Mouse (Mus musculus): Measurements from ENCODE around the gene H13.

The H13 gene

GRCm38 (mm10) chr2:152669256-152669638 lies at the start of gene H13:
H13 (plus strand) TSS chr2:152669461.
- H3K4me1 ChIP-seq (replicated peaks; ENCODE audit: low read depth, low read length), result peaks cover 41% of the 10 kb centered on the region
- peaks cover 30% of the 10 kb centered on the region for H3K36me3 ChIP-seq (ENCODE audit: insufficient read depth, low read length)
- TF ChIP-seq NANOG (IDR thresholded peaks at IDR 0.05; ENCODE audit: borderline replicate concordance, low read length) (no peak), POU5F1 (IDR thresholded peaks at IDR 0.05; ENCODE audit: borderline replicate concordance, low read length) (no peak), CTCF (conservative IDR thresholded peaks at IDR 0.05; ENCODE audit: low read length) (peak; percentile 43)
- peak within 1 kb of the TSS; percentile 99 for H3K4me3 ChIP-seq (replicated peaks; ENCODE audit: low read length)
- H3K27me3 ChIP-seq (ENCODE audit: insufficient read depth, low read length), result no peaks in the 10 kb centered on the region
- H3K9me3 ChIP-seq (ENCODE audit: low read length), result no peaks in the 10 kb centered on the region

- no peak for TF ChIP-seq NANOG (IDR thresholded peaks at IDR 0.05; ENCODE audit: borderline replicate concordance, low read length)
- TF ChIP-seq POU5F1 (IDR thresholded peaks at IDR 0.05; ENCODE audit: borderline replicate concordance, low read length), result no peak
- TF ChIP-seq CTCF (conservative IDR thresholded peaks at IDR 0.05; ENCODE audit: low read length), result no peak
- Histone ChIP-seq H3K36me3 (ENCODE audit: insufficient read depth, low read length) (no peaks in the 10 kb centered on the region), H3K27me3 (ENCODE audit: insufficient read depth, low read length) (peaks cover 31% of the 10 kb centered on the region), H3K4me3 (replicated peaks; ENCODE audit: low read length) (no peak overlapping the region), H3K4me1 (replicated peaks; ENCODE audit: low read depth, low read length) (peaks cover 12% of the 10 kb centered on the region), H3K9me3 (ENCODE audit: low read length) (no peaks in the 10 kb centered on the region)
Measured at GRCm38 (mm10) chr2:152620367-152621134, 48.7 kb upstream of the H13 start.

- peaks cover 19% of the 10 kb centered on the region for H3K4me1 ChIP-seq (replicated peaks; ENCODE audit: low read depth, low read length)
- TF ChIP-seq POU5F1 (IDR thresholded peaks at IDR 0.05; ENCODE audit: borderline replicate concordance, low read length), result no peak
- TF ChIP-seq NANOG (IDR thresholded peaks at IDR 0.05; ENCODE audit: borderline replicate concordance, low read length), result no peak
- TF ChIP-seq CTCF (conservative IDR thresholded peaks at IDR 0.05; ENCODE audit: low read length), result no peak
- no peak overlapping the region for H3K4me3 ChIP-seq (replicated peaks; ENCODE audit: low read length)
- no peaks in the 10 kb centered on the region for H3K9me3 ChIP-seq (ENCODE audit: low read length)
- H3K27me3 ChIP-seq (ENCODE audit: insufficient read depth, low read length), result peaks cover 47% of the 10 kb centered on the region
- H3K36me3 ChIP-seq (ENCODE audit: insufficient read depth, low read length), result no peaks in the 10 kb centered on the region
Measured at GRCm38 (mm10) chr2:152622151-152622550, 47.1 kb upstream of the H13 start.

- TF ChIP-seq CTCF (conservative IDR thresholded peaks at IDR 0.05; ENCODE audit: low read length), result no peak
- no peak for TF ChIP-seq POU5F1 (IDR thresholded peaks at IDR 0.05; ENCODE audit: borderline replicate concordance, low read length)
- no peak for TF ChIP-seq NANOG (IDR thresholded peaks at IDR 0.05; ENCODE audit: borderline replicate concordance, low read length)
- Histone ChIP-seq H3K4me3 (replicated peaks; ENCODE audit: low read length) (no peak within 1 kb of the TSS), H3K36me3 (ENCODE audit: insufficient read depth, low read length) (no peaks in the 10 kb centered on the region), H3K4me1 (replicated peaks; ENCODE audit: low read depth, low read length) (peaks cover 27% of the 10 kb centered on the region), H3K27me3 (ENCODE audit: insufficient read depth, low read length) (peaks cover 55% of the 10 kb centered on the region), H3K9me3 (ENCODE audit: low read length) (no peaks in the 10 kb centered on the region)
Measured at GRCm38 (mm10) chr2:152622953-152623352, 46.3 kb upstream of the H13 start, which contains the start of gene Defb25. Defb25 (minus strand) TSS chr2:152623053.

- Histone ChIP-seq H3K36me3 (ENCODE audit: insufficient read depth, low read length) (no peaks in the 10 kb centered on the region), H3K4me3 (replicated peaks; ENCODE audit: low read length) (no peak overlapping the region), H3K27me3 (ENCODE audit: insufficient read depth, low read length) (peaks cover 69% of the 10 kb centered on the region), H3K4me1 (replicated peaks; ENCODE audit: low read depth, low read length) (peaks cover 26% of the 10 kb centered on the region), H3K9me3 (ENCODE audit: low read length) (no peaks in the 10 kb centered on the region)
- TF ChIP-seq POU5F1 (IDR thresholded peaks at IDR 0.05; ENCODE audit: borderline replicate concordance, low read length) (no peak), CTCF (conservative IDR thresholded peaks at IDR 0.05; ENCODE audit: low read length) (no peak), NANOG (IDR thresholded peaks at IDR 0.05; ENCODE audit: borderline replicate concordance, low read length) (no peak)
Measured at GRCm38 (mm10) chr2:152624566-152624965, 44.7 kb upstream of the H13 start.

GRCm38 (mm10) chr2:152625256-152625655 lies 44.0 kb upstream of the H13 start:
- no peaks in the 10 kb centered on the region for H3K9me3 ChIP-seq (ENCODE audit: low read length)
- TF ChIP-seq CTCF (conservative IDR thresholded peaks at IDR 0.05; ENCODE audit: low read length), result no peak
- peaks cover 26% of the 10 kb centered on the region for H3K4me1 ChIP-seq (replicated peaks; ENCODE audit: low read depth, low read length)
- H3K27me3 ChIP-seq (ENCODE audit: insufficient read depth, low read length), result peaks cover 71% of the 10 kb centered on the region
- H3K4me3 ChIP-seq (replicated peaks; ENCODE audit: low read length), result no peak overlapping the region
- H3K36me3 ChIP-seq (ENCODE audit: insufficient read depth, low read length), result no peaks in the 10 kb centered on the region

GRCm38 (mm10) chr2:152626774-152627591 lies 42.3 kb upstream of the H13 start, which contains the start of gene Rem1:
Rem1 (plus strand) TSS chr2:152626951.
- Histone ChIP-seq H3K36me3 (ENCODE audit: insufficient read depth, low read length) (no peaks in the 10 kb centered on the region), H3K9me3 (ENCODE audit: low read length) (no peaks in the 10 kb centered on the region), H3K27me3 (ENCODE audit: insufficient read depth, low read length) (peaks cover 79% of the 10 kb centered on the region), H3K4me3 (replicated peaks; ENCODE audit: low read length) (peak within 1 kb of the TSS; percentile 75), H3K4me1 (replicated peaks; ENCODE audit: low read depth, low read length) (peaks cover 20% of the 10 kb centered on the region)
- TF ChIP-seq CTCF (conservative IDR thresholded peaks at IDR 0.05; ENCODE audit: low read length), result no peak
- no peak for TF ChIP-seq POU5F1 (IDR thresholded peaks at IDR 0.05; ENCODE audit: borderline replicate concordance, low read length)
- no peak for TF ChIP-seq NANOG (IDR thresholded peaks at IDR 0.05; ENCODE audit: borderline replicate concordance, low read length)

- TF ChIP-seq POU5F1 (IDR thresholded peaks at IDR 0.05; ENCODE audit: borderline replicate concordance, low read length) (no peak), CTCF (conservative IDR thresholded peaks at IDR 0.05; ENCODE audit: low read length) (no peak), NANOG (IDR thresholded peaks at IDR 0.05; ENCODE audit: borderline replicate concordance, low read length) (no peak)
Measured at GRCm38 (mm10) chr2:152628066-152628465, 41.2 kb upstream of the H13 start.

More at GRCm38 (mm10) chr2:152628066-152628465, 41.2 kb upstream of the H13 start:
- peaks cover 20% of the 10 kb centered on the region for H3K4me1 ChIP-seq (replicated peaks; ENCODE audit: low read depth, low read length)
- H3K27me3 ChIP-seq (ENCODE audit: insufficient read depth, low read length), result peaks cover 82% of the 10 kb centered on the region
- no peaks in the 10 kb centered on the region for H3K9me3 ChIP-seq (ENCODE audit: low read length)
- no peak overlapping the region for H3K4me3 ChIP-seq (replicated peaks; ENCODE audit: low read length)
- H3K36me3 ChIP-seq (ENCODE audit: insufficient read depth, low read length), result no peaks in the 10 kb centered on the region

All from E14TG2a.4 (cell line).